Mouse (Mus musculus) myocyte (in vitro differentiated cells): ENCODE results near the gene Fkbpl.

Experiments
- CEBPB ChIP-seq: IDR thresholded peaks from 2 replicates; pipeline ENCODE4 v1.6.1; 2011; ENCODE audit warnings: mild to moderate bottlenecking, moderate library complexity; ENCODE audit not compliant: poor library complexity, insufficient read depth, severe bottlenecking
- E2F4 ChIP-seq: IDR thresholded peaks from one replicate; pipeline ENCODE4 v1.6.1; 2011; ENCODE audit warnings: mild to moderate bottlenecking, control low read depth, moderate library complexity; ENCODE audit not compliant: insufficient read depth
- MAX ChIP-seq: IDR thresholded peaks from one replicate; pipeline ENCODE4 v1.6.1; 2011; ENCODE audit warnings: low read depth, mild to moderate bottlenecking, control low read depth
- MYOD1 ChIP-seq, 3 experiments: IDR thresholded peaks; one replicate each; pipeline ENCODE4 v1.6.1; 2011; ENCODE audit warnings: control low read depth in 2 of 3, low read depth in 2 of 3, mild to moderate bottlenecking in 2 of 3, moderate library complexity in 1 of 3; ENCODE audit not compliant: insufficient read length in 2 of 3, control insufficient read depth in 1 of 3
- MYOG ChIP-seq, 3 experiments: IDR thresholded peaks; one replicate each; pipeline ENCODE4 v1.6.1; 2011; ENCODE audit warnings: control low read depth in 2 of 3, low read depth in 2 of 3, mild to moderate bottlenecking in 2 of 3; ENCODE audit not compliant: insufficient read length in 2 of 3, control insufficient read depth in 1 of 3, insufficient read depth in 1 of 3
- POLR2A ChIP-seq: IDR thresholded peaks from one replicate; pipeline ENCODE4 v1.6.1; 2011; ENCODE audit warnings: low read depth, mild to moderate bottlenecking, control low read depth, moderate library complexity; ENCODE audit not compliant: insufficient read length
- POLR2AphosphoS2 ChIP-seq: IDR thresholded peaks from one replicate; pipeline ENCODE4 v1.6.1; 2011; ENCODE audit warnings: low read depth, control low read depth; ENCODE audit not compliant: insufficient read length
- REST ChIP-seq: IDR thresholded peaks from one replicate; pipeline ENCODE4 v1.6.1; 2011; ENCODE audit warnings: mild to moderate bottlenecking, control low read depth, moderate library complexity; ENCODE audit not compliant: insufficient read depth, insufficient read length
- SRF ChIP-seq: IDR thresholded peaks from one replicate; pipeline ENCODE4 v1.6.1; 2011; ENCODE audit warnings: low read depth; ENCODE audit not compliant: control insufficient read depth, insufficient read length
- TCF12 ChIP-seq: IDR thresholded peaks from one replicate; pipeline ENCODE4 v1.6.1; 2011; ENCODE audit warnings: mild to moderate bottlenecking, control low read depth; ENCODE audit not compliant: poor library complexity, insufficient read depth, severe bottlenecking
- TCF3 ChIP-seq: IDR thresholded peaks from one replicate; pipeline ENCODE4 v1.6.1; 2011; ENCODE audit warnings: low read depth, control low read depth; ENCODE audit not compliant: insufficient read length
- USF1 ChIP-seq: IDR thresholded peaks from one replicate; pipeline ENCODE4 v1.6.1; 2011; ENCODE audit warnings: low read depth, mild to moderate bottlenecking, control low read depth, moderate library complexity

DNA sequence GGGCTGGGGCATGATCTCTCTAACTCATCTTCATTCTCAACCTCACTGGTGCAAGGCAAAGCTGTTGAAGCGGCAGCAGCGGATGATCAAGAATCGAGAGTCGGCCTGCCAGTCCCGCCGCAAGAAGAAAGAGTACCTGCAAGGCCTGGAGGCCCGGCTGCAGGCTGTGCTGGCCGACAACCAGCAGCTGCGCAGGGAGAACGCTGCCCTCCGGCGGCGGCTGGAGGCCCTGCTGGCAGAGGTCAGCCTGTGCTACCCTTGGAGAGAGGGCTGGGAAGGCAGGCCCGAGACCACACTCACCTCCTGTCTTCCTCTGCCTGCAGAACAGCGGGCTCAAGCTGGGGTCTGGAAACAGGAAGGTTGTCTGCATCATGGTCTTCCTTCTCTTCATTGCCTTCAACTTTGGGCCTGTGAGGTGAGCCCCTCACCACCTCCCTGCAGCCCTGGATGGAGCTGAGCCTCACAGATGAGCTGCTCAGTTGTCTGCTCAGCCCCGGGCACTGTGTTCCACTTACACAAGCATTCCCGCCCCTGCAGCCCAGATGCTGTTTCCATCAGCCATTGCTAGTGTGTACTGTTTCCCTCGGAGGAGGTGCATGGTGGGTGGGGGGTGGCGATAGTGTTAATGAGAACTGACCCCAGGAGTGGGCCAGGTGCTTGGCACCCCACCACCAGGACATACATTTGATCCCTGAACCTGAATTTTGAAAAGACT, 7.1 kb downstream of the Fkbpl start:
- TF ChIP-seq USF1: no peak
- no peak for TF ChIP-seq POLR2A
- TF ChIP-seq MYOD1 (IDR thresholded peaks at IDR 0.05; ENCODE audit: control insufficient read depth in 1 of 3, insufficient read length in 2 of 3, low read depth in 2 of 3): no peak
- TF ChIP-seq TCF12: no peak
- TF ChIP-seq REST: no peak
- no peak for TF ChIP-seq MYOG (IDR thresholded peaks at IDR 0.05; ENCODE audit: control insufficient read depth in 1 of 3, insufficient read depth in 1 of 3, insufficient read length in 2 of 3, low read depth in 2 of 3)
- TF ChIP-seq SRF: no peak
- no peak for TF ChIP-seq CEBPB
- no peak for TF ChIP-seq E2F4
- TF ChIP-seq MAX: no peak
- no peak for TF ChIP-seq POLR2AphosphoS2
- TF ChIP-seq TCF3: no peak
